Mouse (Mus musculus): ENCODE data around the gene Rab4a. TPM values are rescaled to one million over a fixed set of nuclear protein-coding genes. Genes with fewer than 3 reads are reported as not detected.

The Rab4a gene
- polyA plus RNA-seq, 1 experiment from 2014 or later = 70.2 TPM

DNA sequence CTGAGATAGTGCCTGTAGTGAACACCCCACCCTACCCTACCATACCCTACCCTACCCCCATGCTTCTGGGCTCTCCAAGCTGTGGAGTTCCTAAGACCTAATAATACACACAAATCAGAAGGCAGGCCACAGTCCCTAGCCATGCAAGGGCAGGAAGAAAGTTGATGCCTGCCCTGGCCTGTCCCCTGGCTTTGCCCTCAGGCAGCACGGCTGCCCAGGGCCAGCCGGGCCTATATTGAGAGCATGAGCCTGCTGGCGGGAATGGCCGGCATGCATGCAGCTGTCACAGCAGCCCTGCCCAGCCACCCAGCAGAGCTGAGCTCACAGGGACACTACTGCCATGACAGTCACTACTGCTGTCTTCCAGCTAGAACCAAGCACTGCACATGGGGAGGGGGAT is 77.3 kb downstream of the Rab4a start:
- Histone ChIP-seq H3K4me2 (ENCODE audit: low read depth, low read length, severe bottlenecking) (no peak overlapping the region), H3K4me3 (ENCODE audit: low read depth, low read length) (no peak overlapping the region), H3K27ac (ENCODE audit: low read depth, low read length) (no peak overlapping the region), H3K27me3 (ENCODE audit: control insufficient read depth, insufficient read depth, low read length) (no peaks in the 10 kb centered on the region), H3K36me3 (ENCODE audit: control insufficient read depth, insufficient read depth, low read length) (no peaks in the 10 kb centered on the region), H3K9me3 (ENCODE audit: control insufficient read depth, low read length) (no peaks in the 10 kb centered on the region), H3K9ac (ENCODE audit: low read length) (no peak overlapping the region), H3K4me1 (replicated peaks; ENCODE audit: control insufficient read depth, insufficient read depth, low read length) (no peaks in the 10 kb centered on the region)
- WGBS = 71% methylated on average over 4 of the region's 4 CpGs
- ATAC-seq (replicated peaks; ENCODE audit: low FRiP score) = no peak
- DNase-seq (ENCODE audit: low spot score) = no peak

Other genes with a start within 250 kb of the Rab4a start
- 8.1 and 9.1 TPM in 2 replicates for gene Rhou, start 152.1 kb upstream of the Rab4a start, polyA plus RNA-seq (2014; fragmentation: Nextera tagmentation; extraction: Ambion mirVana)
- gene Ccsap, start 54.2 kb downstream of the Rab4a start, polyA plus RNA-seq (2014; fragmentation: Nextera tagmentation; extraction: Ambion mirVana) = 10.0 and 10.4 TPM in 2 replicates
- gene Acta1, start 88.8 kb downstream of the Rab4a start, polyA plus RNA-seq (2014; fragmentation: Nextera tagmentation; extraction: Ambion mirVana) = 0.56 and 0.68 TPM in 2 replicates
- gene Nup133, start 143.3 kb downstream of the Rab4a start, polyA plus RNA-seq (2014; fragmentation: Nextera tagmentation; extraction: Ambion mirVana) = 60.6 and 66.8 TPM in 2 replicates
- gene Abcb10, start 177.1 kb downstream of the Rab4a start, polyA plus RNA-seq (2014; fragmentation: Nextera tagmentation; extraction: Ambion mirVana) = 24.2 and 24.3 TPM in 2 replicates
- gene Taf5l, start 215.4 kb downstream of the Rab4a start, polyA plus RNA-seq (2014; fragmentation: Nextera tagmentation; extraction: Ambion mirVana) = 45.9 and 47.6 TPM in 2 replicates
- 9.6 and 10.7 TPM in 2 replicates for gene Urb2, start 215.5 kb downstream of the Rab4a start, polyA plus RNA-seq (2014; fragmentation: Nextera tagmentation; extraction: Ambion mirVana)